Mouse (Mus musculus) adrenal gland, adult 18-20 months (tissue): ENCODE data around the gene Tnpo1. TPM values are rescaled to one million over a fixed set of nuclear protein-coding genes. Genes with fewer than 3 reads are reported as not detected.
"Not testable (repeated sequence)": the region's sequence is repeated elsewhere in the genome, so short reads cannot be mapped to it uniquely, and the experiment has no call there.

Experiments
- DNase-seq, 2 experiments: peaks; one replicate each; pipeline ENCODE4 v3.0.0; 2021 to 2022; ENCODE audit warnings: low spot score in 2 of 2
- total RNA-seq, 2 experiments: library from RNA; stranded (reverse); gene quantifications; 1 replicate in 1 of 2; 2 replicates in 1 of 2; pipeline ENCODE4 v1.2.3; 2021

Gene Tnpo1
- total RNA-seq, 2 experiments from 2014 or later: 103 to 135 TPM

GRCm38 (mm10) chr13:98890871-98891219, 35.3 kb downstream of the Tnpo1 start:
- DNase-seq: peak; percentile 82 to 84

DNA sequence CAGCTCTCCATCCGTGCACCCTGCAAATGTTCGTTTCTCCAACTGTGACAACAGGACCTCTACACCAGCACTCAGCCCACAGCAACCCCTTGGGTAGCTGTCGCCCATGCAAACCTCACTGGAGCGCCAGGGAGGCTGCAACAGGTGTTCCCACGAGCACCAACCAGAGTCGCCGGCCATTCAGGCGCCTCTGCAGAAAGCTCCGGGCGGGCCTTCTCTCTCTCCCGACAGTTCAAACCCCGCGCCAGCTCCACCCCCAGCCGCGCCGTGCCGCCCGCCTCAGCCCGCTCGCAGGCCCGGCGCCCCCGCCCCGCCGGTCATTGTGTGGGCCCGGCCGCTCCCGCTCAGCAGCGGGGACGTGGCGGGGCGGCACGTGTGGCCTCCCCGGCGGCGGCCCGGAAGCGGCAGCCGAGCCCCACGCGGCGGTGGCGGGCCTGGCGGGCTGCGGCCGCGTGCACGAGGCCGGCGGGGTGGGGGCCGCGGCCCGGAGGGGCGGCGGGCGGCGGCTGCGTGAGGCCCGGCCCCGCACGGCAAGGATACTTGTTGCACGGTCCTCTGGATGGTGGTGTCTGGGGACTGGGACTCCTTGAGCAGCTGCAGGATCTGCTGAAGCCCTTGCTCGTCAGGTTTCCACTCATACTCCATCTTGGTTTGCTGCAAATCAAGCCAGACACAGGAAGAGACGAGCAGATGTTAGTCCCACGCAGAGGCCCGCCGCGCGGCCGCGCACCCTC, 35.9 kb downstream of the Tnpo1 start:
- DNase-seq: peak; percentile 57 to 62

DNA sequence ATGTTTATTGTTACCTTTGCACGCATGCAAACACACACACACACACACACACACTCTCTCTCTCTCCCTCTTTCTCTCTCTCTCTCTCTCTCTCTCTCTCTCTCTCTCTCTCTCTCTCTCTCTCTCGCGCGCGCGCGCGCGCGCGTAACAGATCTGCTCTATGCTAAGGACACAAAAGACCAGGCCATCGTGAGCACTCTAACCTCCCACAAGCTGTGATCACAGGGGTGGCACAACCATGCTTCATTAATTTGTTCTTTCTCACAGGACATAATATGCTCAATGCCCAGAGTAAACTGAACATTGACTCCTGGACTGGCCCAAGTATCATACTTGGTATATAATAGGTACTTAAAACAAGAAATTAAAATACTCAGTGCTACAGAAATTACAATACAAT, 37.0 kb downstream of the Tnpo1 start:
- no peak for DNase-seq

- DNase-seq: no peak
Observed at GRCm38 (mm10) chr13:98883774-98884173, 42.4 kb downstream of the Tnpo1 start.

- DNase-seq: no peak
Observed at GRCm38 (mm10) chr13:98881991-98882390, 44.2 kb downstream of the Tnpo1 start.

GRCm38 (mm10) chr13:98880336-98880735, 45.8 kb downstream of the Tnpo1 start:
- no peak for DNase-seq

DNA sequence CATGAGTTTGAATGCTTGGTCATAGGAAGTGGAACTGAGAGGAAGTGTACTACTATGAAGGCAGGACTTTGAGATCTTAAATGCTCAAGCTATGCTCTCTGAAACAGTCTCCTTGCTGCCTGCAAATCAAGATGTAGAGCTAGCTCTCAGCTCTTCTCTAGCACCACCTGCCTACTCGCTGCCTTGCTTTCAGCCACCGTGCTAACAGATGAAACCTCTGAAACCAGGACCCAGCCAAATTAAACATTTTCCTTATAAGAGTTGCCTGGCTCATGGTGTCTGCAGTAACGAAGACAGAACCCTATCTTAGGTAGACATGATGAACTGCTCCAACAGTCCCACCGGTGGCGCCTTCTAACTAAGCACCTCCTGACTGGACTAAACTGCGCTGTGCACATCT, 46.8 kb downstream of the Tnpo1 start:
- DNase-seq: no peak

DNA sequence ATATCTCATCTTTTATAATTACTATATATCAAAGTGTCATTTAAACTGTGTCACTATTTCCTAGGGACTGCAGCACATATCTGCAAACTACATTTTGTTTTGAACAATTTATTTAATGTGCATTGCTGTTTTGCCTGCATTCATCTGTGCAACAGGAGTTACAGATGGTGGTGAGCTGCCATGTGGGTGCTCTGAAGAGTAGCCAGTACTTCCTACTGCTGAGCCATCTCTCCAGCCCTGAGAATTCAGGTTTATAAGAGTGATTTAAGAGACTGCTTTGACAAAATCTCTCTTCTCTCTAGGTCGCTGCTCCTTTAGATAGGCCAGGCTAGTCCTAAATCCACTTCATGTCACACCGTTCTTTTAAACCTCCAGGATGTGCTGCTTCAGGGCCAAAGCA, 49.0 kb downstream of the Tnpo1 start:
- no peak for DNase-seq

GRCm38 (mm10) chr13:98874727-98875126, 51.5 kb downstream of the Tnpo1 start:
- no peak for DNase-seq

DNA sequence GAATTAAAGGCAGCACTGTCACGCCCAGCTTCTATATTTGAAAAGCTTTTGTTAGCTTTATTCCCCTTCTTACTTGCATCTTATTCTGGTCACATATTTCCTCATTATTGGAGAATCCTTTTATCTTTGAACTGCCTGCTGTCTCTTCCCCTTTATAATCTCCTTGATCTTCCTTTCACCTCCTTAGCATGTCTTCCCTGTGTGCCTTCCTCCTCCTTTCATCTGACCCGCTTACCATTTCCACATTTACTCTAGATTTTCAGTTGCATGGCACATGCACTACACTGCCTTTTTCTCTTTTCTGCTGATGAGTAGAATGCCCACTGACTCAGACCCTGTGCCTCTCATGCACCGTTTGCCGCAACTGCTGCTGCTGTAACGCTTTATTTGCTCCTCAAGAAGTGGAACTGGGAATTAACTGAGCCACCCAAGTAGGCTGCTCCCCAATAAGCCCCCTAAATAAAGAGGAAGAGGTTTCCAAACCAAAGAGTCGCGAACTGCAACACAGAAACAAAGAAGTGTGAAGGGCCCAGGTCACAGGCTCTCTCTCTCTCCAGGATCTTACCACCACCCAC, 53.8 kb downstream of the Tnpo1 start:
- no peak for DNase-seq

GRCm38 (mm10) chr13:98871263-98871662, 54.9 kb downstream of the Tnpo1 start:
- no peak for DNase-seq

- no peak for DNase-seq
Observed at GRCm38 (mm10) chr13:98868236-98868923, 57.8 kb downstream of the Tnpo1 start.

DNA sequence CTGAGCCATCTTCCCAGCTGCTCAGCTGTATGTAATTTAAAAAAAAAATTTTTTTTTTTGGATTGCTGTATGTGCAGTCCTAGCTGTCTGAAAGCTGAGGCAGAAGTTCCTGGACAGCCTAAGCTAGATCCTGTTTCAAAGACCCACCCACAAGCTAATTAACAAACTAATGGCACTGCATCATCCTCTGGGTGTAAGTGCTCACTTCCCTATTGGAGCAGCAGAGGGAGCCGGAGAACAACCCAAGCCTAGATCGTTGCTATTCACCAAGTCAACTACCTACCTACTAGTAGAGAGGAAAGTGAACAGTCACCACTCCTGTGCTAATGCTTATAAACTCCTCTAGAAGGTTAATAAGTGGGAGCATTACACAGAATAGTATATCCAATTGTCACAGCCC, 58.4 kb downstream of the Tnpo1 start:
- peak in 1 of 2 experiments; percentile 33 for DNase-seq

GRCm38 (mm10) chr13:98855291-98855690, 70.9 kb downstream of the Tnpo1 start:
- DNase-seq: no peak

DNA sequence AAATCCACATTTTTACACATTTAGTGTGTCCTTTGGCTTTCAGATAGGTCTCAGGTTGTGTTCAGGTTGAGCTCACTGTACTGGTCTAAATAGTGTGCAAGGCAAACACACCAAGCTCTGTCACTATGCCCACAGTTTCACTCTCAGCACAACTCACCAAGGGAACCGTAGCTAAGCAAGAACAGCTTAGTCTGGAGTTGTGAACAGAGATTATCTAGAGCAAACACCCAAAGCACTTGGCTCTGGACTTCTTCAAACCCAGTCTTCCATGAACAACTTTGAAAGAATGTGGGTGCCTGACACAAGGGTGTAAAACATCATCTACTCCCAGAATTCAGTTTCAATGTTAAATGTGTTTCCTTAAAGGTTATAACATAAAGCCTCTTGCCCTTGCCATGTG, 80.4 kb downstream of the Tnpo1 start:
- no peak for DNase-seq

- no peak for DNase-seq
Observed at GRCm38 (mm10) chr13:98836423-98837088, 89.6 kb downstream of the Tnpo1 start.

DNA sequence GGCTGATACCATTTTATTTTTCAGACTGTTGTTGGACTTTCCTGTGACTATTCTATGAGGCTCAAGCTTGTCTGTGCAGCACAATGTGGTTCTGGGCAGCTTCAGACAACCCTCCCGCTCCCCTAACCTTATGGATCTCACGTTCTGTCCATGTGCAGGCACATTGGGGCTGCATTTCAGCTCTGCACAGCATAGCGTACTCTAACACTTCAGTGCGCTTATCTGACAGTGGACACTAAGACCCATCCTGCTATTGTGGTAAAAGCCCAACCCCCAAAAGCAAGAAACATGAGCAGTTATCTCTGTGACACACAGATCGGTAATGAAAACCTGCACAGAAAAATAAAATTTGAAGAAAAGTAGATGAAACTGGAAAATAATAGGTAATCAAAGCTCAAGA, 90.4 kb downstream of the Tnpo1 start:
- no peak for DNase-seq

DNA sequence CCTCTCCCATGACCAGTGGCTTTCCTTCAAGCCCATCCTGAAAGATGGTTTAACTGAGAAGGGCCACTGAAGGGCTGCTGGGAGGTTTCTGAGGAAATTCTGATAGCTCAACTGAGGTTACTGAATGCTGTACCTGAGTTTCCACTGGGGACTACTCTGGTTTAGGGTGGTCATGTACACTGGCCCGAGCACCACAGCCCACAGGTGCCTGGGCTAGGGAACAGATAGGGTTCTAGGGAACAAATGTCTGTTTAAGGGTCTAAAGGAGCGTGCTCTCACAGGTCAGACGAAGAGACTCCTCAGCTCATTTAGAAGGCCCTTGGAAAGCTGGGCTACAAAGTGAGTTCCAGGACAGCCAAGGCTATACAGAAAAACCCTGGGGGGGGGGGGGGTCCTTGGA, 91.5 kb downstream of the Tnpo1 start:
- DNase-seq: no peak

DNA sequence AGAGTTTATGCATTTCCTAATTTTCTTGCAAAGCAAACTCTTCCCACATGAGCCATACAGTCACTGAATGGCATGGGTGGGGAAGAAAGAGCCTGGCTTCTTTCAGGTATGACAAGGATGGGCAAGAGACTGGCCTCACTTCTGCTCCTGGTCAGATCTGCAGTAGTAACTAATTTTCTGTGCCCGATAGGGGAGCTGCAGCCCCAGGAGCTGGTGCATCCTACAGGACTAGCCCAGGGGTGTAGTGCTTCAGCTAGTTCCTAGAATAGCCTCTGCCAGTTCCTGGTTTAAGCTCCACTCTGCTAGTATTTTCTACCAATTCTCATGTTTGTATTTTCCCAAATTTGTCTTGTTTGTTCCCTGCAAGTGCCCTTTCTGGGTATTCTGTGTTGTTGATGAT, 92.0 kb downstream of the Tnpo1 start:
- DNase-seq: no peak

DNA sequence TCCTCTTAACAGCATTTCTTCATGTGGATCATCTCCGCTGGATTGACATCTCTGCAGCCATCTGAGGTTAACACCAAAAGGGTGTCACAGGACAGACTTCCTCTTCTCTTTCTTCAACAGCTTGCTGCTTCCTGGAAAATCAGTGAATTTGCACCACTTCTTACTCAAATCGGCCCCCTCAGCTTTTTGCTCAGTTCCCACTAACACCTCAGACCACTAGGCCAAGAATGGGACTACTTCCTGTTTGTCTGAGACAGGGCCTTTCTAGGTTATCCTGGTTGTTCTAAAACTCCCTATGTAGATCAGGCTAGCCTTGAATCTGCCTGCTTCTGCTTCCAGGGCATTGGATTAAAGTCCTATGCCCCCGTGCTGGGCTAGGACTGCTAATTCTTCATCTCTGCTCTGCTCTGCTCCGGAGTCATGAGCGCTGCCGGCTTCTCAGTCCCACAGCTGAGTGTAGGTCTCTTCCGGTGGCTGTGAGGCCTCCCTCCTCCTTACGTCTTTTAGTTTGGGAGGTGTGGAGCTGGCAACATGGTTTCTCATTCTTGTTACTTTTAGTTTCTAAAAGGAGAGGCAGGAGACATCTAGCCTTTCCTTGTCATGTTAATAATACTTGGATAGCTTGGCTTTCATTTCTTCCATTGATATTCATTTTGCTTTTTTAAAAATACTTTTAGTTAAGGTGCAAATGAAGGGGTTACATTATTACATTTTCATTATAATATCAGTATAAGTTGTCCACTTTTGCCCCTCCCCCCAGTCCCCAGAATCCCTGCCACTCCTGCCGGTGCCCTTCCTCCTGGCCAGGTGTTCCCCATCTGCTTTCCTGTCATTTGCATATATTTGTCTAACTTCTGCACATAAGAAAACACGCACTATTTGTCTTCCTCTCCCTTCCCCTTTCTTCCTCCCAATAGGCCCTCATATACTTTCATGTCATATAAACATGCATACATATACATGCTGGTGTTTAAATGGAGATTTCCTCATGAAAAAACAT, 93.4 kb downstream of the Tnpo1 start:
- no peak for DNase-seq

DNA sequence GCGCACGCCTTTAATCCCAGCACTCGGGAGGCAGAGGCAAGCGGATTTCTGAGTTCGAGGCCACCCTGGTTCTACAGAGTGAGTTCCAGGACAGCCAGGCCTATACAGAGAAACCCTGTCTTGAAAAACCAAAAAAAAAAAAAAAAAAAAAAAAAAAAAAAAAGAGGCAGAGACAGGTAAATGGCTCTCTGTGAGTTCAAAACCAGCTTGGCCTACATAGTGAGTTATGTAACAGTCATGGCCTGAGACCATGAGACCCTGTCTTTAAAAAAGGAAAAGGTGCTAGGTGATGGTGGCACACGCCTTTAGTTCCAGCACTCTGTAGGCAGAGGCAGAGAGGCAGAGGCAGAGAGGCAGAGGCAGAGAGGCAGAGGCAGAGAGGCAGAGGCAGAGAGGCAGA, 97.2 kb downstream of the Tnpo1 start:
- not testable (repeated sequence) for DNase-seq
